Mouse (Mus musculus): ENCODE results near the gene Gm14443. TPM values are rescaled to one million over a fixed set of nuclear protein-coding genes. Genes with fewer than 3 reads are reported as not detected.
"Not testable (repeated sequence)": the region's sequence is repeated elsewhere in the genome, so short reads cannot be mapped to it uniquely, and the experiment has no call there.

The Gm14443 gene
- polyA plus RNA-seq (2012; rRNA removed): 3.5 and 4.4 TPM in 2 replicates

DNA sequence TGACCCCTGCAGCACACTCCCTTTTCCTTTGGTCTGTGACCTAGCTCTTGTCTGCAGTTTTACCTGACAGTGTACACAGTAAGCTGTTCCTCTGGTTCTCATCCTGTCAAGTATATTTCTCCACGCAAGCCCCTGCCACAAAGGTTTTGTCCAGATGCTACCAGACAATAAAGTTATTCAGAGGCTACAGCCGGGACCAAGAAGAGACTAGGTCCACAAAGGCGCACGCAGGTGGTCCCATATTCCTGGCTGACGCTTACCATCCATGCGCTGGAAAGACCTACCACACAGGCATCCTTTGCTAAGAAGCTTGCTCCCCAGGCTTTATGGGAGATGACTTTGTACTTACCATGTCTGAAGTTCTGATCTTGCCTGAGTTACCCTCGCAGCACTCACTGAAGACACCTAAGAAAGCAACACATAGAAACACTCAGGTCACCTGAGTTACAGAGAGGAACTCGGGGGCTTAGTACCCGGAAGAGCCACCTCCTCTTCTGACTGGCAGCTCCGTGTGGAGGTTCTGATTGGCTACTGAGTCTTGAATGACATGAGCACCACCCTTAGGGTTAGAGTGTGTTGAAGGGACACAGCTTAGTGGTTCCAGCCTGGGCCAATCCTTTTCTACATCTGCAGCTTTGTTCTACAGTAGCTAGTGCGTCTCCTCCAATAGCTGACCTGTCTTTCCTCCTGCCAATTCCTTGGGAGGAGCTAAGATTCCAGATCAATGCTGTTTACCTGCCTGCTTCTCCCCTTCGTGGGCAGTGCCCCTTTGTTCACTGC lies at the start of gene Gm14443:
Gene Gm14443 (minus strand): TSS at position 471 of the 780 bp plus-strand sequence.
- not testable (repeated sequence) for H3K4me1 ChIP-seq (ENCODE audit: control insufficient read depth, insufficient read depth, low read length); H3K4me3 ChIP-seq (ENCODE audit: insufficient read depth, low read length)

DNA sequence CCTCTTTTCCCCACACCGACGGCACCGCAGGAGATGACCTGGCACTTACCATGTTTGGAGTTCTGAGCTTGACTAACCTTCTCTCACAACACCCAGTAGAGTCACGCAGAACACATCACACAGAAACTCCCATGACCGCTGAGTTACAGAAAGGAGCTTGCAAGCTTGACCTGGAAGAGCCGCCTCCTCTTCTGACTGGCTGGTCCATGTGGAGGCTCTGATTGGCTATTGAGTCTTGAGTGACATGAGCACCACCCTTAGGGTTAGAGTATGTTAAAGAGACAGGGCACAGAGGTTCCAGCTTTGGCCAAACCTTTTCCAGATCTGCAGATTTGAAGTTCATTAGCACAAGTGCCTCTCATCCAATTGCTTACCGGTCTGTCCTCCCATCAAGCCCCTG lies 31.1 kb upstream of the Gm14443 start, which contains the start of gene Gm14391:
Gene Gm14391 (minus strand): TSS at position 186 of the 400 bp plus-strand sequence.
- not testable (repeated sequence) for H3K27ac ChIP-seq (ENCODE audit: insufficient read depth, low read length); H3K4me3 ChIP-seq (ENCODE audit: insufficient read depth, low read length); H3K4me1 ChIP-seq (ENCODE audit: control insufficient read depth, insufficient read depth, low read length)

More for the DNA sequence above, at the start of gene Gm14443:
- H3K27ac ChIP-seq (ENCODE audit: insufficient read depth, low read length): not testable (repeated sequence)

DNA sequence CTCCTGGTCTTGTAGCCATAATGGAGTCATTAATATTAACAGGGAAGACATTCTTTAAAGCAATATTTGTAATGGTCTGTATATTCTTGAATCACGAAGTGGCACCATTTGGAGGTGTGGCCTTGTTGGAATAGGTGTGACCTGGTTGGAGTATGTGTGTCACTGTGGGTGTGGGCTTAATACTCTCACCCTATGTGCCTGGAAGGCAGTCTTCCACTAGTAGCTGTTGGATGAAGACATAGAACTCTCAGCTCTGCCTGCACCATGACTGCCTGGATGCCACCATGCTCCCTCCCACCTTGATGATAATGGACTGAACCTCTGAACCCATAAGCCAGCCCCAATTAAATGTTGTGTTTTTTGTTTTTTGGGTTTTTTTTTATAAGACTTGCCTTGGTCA lies 3.3 kb upstream of the Gm14443 start:
- not testable (repeated sequence) for H3K4me1 ChIP-seq (ENCODE audit: control insufficient read depth, insufficient read depth, low read length); H3K4me3 ChIP-seq (ENCODE audit: insufficient read depth, low read length); H3K27ac ChIP-seq (ENCODE audit: insufficient read depth, low read length)

DNA sequence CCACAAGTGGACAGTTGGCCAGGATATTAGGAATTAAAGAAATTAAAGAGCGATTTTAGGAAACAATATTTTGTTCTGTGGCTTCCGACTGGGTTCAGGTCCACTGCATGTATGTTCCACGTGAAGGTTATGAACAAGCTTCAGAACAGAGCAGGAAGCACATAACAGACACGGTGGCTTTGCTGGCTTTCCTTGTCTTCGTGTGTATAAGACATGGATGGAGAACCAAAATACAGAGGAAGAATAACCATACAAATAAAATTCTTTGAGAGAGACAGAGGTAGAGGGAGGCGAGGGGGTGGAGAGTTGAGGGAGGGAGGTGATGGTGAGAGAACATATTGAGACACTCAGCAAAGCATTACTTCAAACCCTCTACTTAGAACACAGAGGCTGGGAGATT lies 641 bp upstream of the Gm14443 start:
- no peaks in the 10 kb centered on the region for H3K4me1 ChIP-seq (ENCODE audit: control insufficient read depth, insufficient read depth, low read length)
- no peak overlapping the region for H3K4me3 ChIP-seq (ENCODE audit: insufficient read depth, low read length)
- no peak for TF ChIP-seq POLR2A (IDR thresholded peaks at IDR 0.05; ENCODE audit: extremely low read depth, insufficient read depth, low read length)
- TF ChIP-seq CTCF (IDR thresholded peaks at IDR 0.05; ENCODE audit: extremely low read depth, insufficient read depth, low read length): no peak
- H3K27ac ChIP-seq (ENCODE audit: insufficient read depth, low read length): no peak overlapping the region

DNA sequence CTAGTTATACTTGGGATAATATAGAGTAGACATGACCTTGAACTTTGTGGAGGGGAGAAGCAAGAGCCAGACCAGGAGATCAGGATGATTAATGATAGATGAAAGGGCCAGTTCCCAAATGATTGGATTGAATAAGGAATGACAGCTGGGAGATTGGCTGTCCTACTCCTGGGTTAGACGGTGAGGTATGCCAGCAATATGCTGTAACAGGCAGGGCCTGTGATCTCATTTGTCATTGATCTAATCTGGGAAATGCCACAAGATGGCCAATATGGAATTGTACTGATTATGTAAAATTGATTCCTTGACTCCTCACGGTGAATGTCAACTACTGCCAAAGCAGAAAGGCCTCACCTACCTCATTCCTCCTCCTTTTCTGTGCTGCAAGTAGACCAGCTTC lies 1.6 kb downstream of the Gm14443 start:
- H3K4me1 ChIP-seq (ENCODE audit: control insufficient read depth, insufficient read depth, low read length); H3K4me3 ChIP-seq (ENCODE audit: insufficient read depth, low read length); H3K27ac ChIP-seq (ENCODE audit: insufficient read depth, low read length): not testable (repeated sequence)

DNA sequence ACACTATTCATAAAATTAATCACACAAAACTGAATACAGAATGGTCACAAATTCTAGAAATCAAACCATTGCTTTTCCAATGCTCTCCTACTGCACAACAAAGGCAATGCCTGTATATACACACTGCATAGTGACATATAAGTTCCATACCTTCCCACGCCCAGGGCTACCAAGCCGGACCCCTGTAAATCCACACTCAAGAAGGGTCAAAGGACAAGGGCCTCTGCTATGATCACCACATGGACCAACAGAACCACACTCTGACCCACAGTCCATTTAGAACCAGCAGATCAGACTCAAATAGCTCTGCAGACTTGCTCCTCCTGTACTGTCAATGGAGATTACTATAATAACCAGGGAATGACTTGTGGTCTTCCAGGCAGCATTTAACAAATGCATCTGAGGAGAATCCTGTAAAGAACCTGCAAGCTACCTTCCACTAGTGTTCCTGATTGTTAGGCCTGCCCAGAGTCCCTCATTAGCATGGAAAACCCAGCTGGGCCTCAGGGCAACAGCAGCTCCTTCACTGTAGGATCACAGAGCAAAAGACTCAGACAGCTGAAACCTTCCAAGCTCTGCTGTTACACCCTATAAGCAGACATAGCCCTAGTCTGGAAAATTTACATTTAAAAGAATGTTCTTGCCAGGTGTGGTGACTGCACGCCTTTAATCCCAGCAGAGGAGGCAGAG lies 2.6 kb downstream of the Gm14443 start:
- H3K27ac ChIP-seq (ENCODE audit: insufficient read depth, low read length); H3K4me3 ChIP-seq (ENCODE audit: insufficient read depth, low read length); H3K4me1 ChIP-seq (ENCODE audit: control insufficient read depth, insufficient read depth, low read length): not testable (repeated sequence)

DNA sequence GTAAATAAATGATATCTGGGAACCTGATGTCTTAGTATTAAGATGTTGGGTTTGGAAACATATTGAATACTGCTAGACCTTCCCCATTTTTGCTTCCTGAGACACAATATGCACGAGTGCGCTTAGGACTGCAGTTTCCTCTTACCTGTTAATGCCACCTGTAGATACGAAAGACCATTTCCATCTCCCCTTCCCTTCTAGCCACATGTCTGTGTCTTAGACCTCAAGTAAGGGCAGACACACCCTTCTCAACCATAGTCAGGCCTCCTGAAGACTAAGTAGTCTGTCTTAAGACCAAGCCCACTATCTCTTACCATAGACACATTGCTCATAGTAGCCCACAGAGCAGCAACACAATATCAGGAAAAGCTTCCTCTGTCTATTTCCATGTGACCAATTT lies 3.5 kb downstream of the Gm14443 start:
- Histone ChIP-seq H3K4me3 (ENCODE audit: insufficient read depth, low read length) (no peak overlapping the region), H3K4me1 (ENCODE audit: control insufficient read depth, insufficient read depth, low read length) (no peaks in the 10 kb centered on the region), H3K27ac (ENCODE audit: insufficient read depth, low read length) (no peak overlapping the region)
- no peak for TF ChIP-seq POLR2A (IDR thresholded peaks at IDR 0.05; ENCODE audit: extremely low read depth, insufficient read depth, low read length)
- no peak for TF ChIP-seq CTCF (IDR thresholded peaks at IDR 0.05; ENCODE audit: extremely low read depth, insufficient read depth, low read length)

DNA sequence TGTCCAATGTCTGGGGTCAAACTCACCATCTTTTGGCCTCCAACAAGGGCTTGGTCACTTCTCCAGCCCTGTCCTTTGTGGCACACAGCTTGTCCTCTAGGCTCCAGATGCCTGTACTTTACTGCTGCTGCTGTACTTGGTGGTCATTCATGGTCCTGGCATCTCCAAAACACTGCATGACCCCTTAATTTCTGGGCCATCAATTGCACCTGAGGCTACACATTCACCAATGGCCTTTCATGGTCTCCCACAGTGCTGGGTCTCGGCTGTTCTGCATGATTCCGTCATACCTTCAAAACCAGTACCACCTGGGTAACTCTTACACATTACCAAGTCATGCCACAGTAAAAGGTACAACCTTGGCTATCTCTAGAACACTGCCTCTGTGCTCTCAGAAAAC lies 8.8 kb downstream of the Gm14443 start:
- H3K27ac ChIP-seq (ENCODE audit: insufficient read depth, low read length); H3K4me1 ChIP-seq (ENCODE audit: control insufficient read depth, insufficient read depth, low read length); H3K4me3 ChIP-seq (ENCODE audit: insufficient read depth, low read length): not testable (repeated sequence)

DNA sequence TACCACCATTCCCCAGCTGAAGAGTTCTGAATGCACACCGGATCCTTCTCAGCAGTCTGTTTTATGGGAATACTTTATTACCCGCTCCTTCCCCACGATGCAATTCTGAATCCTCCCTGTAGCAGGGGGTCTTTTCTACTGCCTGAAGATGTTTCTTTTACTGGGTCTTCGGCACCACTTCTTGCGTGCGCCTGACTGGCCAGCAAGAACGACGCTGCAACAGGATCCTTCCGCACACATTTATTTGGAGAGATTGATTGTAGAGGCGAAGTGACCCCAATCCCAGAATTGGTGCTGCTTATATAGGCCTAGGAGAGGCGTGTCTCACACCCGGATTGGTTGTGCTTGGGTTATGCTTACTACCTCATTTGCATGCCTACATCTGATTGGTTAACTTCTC lies 10.6 kb downstream of the Gm14443 start:
- H3K27ac ChIP-seq (ENCODE audit: insufficient read depth, low read length); H3K4me3 ChIP-seq (ENCODE audit: insufficient read depth, low read length); H3K4me1 ChIP-seq (ENCODE audit: control insufficient read depth, insufficient read depth, low read length): not testable (repeated sequence)

DNA sequence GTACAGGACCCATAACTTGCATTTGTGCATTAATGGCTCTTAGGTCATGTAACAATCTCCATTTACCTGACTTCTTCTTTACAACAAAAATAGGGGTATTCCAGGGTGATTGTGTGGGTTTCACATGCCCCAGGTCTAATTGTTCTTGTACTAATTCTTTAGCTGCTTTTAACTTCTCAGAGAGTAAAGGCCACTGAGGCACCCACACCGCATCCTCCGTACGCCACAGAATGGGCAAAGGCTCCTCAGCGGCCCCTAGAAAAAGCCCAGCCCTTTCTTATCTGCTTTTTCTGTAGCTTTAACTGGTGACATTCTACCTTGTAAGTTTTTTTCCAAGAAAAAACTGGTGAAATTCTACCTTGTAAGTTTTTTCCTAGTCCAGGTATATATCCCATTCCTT lies 14.2 kb downstream of the Gm14443 start:
- not testable (repeated sequence) for H3K4me3 ChIP-seq (ENCODE audit: insufficient read depth, low read length); H3K27ac ChIP-seq (ENCODE audit: insufficient read depth, low read length); H3K4me1 ChIP-seq (ENCODE audit: control insufficient read depth, insufficient read depth, low read length)

DNA sequence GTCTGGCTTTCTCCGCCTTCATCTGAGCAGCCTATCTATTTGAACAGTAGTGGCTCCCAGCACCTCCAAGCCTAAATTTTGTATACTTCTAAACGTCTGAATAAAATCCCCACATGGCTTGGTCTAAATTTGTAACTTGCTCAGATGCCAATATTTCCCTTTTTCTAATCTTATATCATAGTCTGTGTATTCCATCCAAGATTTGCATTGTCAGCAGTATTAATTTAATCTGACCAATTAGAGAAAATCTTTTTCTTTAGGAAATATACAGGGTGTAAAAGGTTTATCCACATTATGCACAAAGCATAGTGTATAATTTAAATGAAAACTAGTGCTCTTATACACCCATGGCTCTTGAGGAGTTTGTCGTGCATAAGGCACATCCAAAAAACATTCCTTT lies 17.0 kb downstream of the Gm14443 start:
- H3K4me1 ChIP-seq (ENCODE audit: control insufficient read depth, insufficient read depth, low read length): no peaks in the 10 kb centered on the region
- no peak overlapping the region for H3K4me3 ChIP-seq (ENCODE audit: insufficient read depth, low read length)
- H3K27ac ChIP-seq (ENCODE audit: insufficient read depth, low read length): no peak overlapping the region
- TF ChIP-seq POLR2A (IDR thresholded peaks at IDR 0.05; ENCODE audit: extremely low read depth, insufficient read depth, low read length) (no peak), CTCF (IDR thresholded peaks at IDR 0.05; ENCODE audit: extremely low read depth, insufficient read depth, low read length) (no peak)

Data from cortical plate, adult 2 months (tissue).